Mouse (Mus musculus) liver, embryonic 13.5 days (tissue): Measurements from ENCODE around the gene Tead3. TPM values are rescaled to one million over a fixed set of nuclear protein-coding genes. Genes with fewer than 3 reads are reported as not detected.

Experiments used
- ATAC-seq: fragments of 200-750 bp; cut with Nextera tagmentation; 2 replicates; pipeline ENCODE4 v1.8.0; 2017; ENCODE audit warnings: low read depth, mild to moderate bottlenecking, moderate number of reproducible peaks, moderate library complexity
- DNase-seq: peaks from one replicate; pipeline ENCODE4 v3.0.0; 2022
- H3K27ac ChIP-seq: fragments of 300-500 bp; sonication (generic); 2 replicates; pipeline ENCODE4 v1.5.1; 2015; ENCODE audit warnings: moderate library complexity, mild to moderate bottlenecking, inconsistent platforms
- H3K27me3 ChIP-seq: fragments of 300-500 bp; sonication (generic); 2 replicates; pipeline ENCODE4 v1.6.1; 2015; ENCODE audit warnings: mild to moderate bottlenecking, inconsistent platforms
- H3K36me3 ChIP-seq: fragments of 300-500 bp; sonication (generic); 2 replicates; pipeline ENCODE4 v1.6.1; 2015; ENCODE audit warnings: mild to moderate bottlenecking, inconsistent platforms
- H3K4me1 ChIP-seq: fragments of 300-500 bp; sonication (generic); replicated peaks from 2 replicates; pipeline ENCODE4 v1.6.1; 2015; ENCODE audit warnings: inconsistent platforms
- H3K4me2 ChIP-seq: fragments of 300-500 bp; sonication (generic); 2 replicates; pipeline ENCODE4 v1.6.1; 2015; ENCODE audit warnings: inconsistent platforms, mild to moderate bottlenecking, moderate library complexity
- H3K4me3 ChIP-seq: fragments of 300-500 bp; sonication (generic); replicated peaks from 2 replicates; pipeline ENCODE4 v1.5.1; 2015; ENCODE audit warnings: mild to moderate bottlenecking, inconsistent platforms
- H3K9ac ChIP-seq: fragments of 300-500 bp; sonication (generic); 2 replicates; pipeline ENCODE4 v1.6.1; 2015; ENCODE audit warnings: mild to moderate bottlenecking, inconsistent platforms
- H3K9me3 ChIP-seq: fragments of 300-500 bp; sonication (generic); replicated peaks from 2 replicates; pipeline ENCODE4 v1.6.1; 2016; ENCODE audit warnings: inconsistent platforms
- WGBS: fragments of 180-500 bp; shearing (Covaris S2); methylation state at CpG from one replicate; pipeline ENCODE4 v1.1.7; 2015; ENCODE audit not compliant: insufficient replicate concordance; 5-methylcytosine and 5-hydroxymethylcytosine counted together
- polyA plus RNA-seq: library from polyadenylated mRNA; unstranded; fragments of >200 nt; fragmentation: Nextera tagmentation; extraction: Ambion mirVana; gene quantifications from 2 replicates; pipeline ENCODE4 v1.2.1, GENCODE M21; 2015

Gene Tead3
- polyA plus RNA-seq, 1 experiment from 2014 or later = 0.76 TPM

GRCm38 (mm10) chr17:28283199-28283598, 67.4 kb downstream of the Tead3 start:
- Histone ChIP-seq H3K9me3 (no peaks in the 10 kb centered on the region), H3K27ac (no peak overlapping the region), H3K4me1 (peaks cover 54% of the 10 kb centered on the region), H3K9ac (no peak overlapping the region), H3K4me3 (no peak overlapping the region), H3K4me2 (no peak overlapping the region), H3K27me3 (no peaks in the 10 kb centered on the region), H3K36me3 (0 out of 2 replicates have a peak, but pooled peaks cover 8% of the 10 kb centered on the region)
- ATAC-seq (no peak), DNase-seq (no peak)
- 82% methylated on average over 10 of the region's 10 CpGs for WGBS

GRCm38 (mm10) chr17:28281866-28282441, 68.7 kb downstream of the Tead3 start:
- H3K4me3 ChIP-seq = no peak overlapping the region
- peaks cover 62% of the 10 kb centered on the region for H3K4me1 ChIP-seq
- H3K27ac ChIP-seq = no peak overlapping the region
- H3K9me3 ChIP-seq = no peaks in the 10 kb centered on the region
- no peak overlapping the region for H3K4me2 ChIP-seq
- no peak for DNase-seq
- no peaks in the 10 kb centered on the region for H3K27me3 ChIP-seq
- ATAC-seq = no peak
- WGBS = 72% methylated on average over 7 of the region's 7 CpGs
- no peak overlapping the region for H3K9ac ChIP-seq
- H3K36me3 ChIP-seq = 0 out of 2 replicates have a peak, but pooled peaks cover 4% of the 10 kb centered on the region

Other genes starting within 250 kb of the Tead3 start
- gene Scube3, start 208.7 kb downstream of the Tead3 start, polyA plus RNA-seq = 0.29 and 0.38 TPM in 2 replicates
- gene Zfp523, start 173.7 kb downstream of the Tead3 start, polyA plus RNA-seq = 5.6 and 5.9 TPM in 2 replicates
- gene Def6, start 143.0 kb downstream of the Tead3 start, polyA plus RNA-seq = 14.6 and 14.8 TPM in 2 replicates
- 1.3 and 1.4 TPM in 2 replicates for gene Ppard, start 118.1 kb downstream of the Tead3 start, polyA plus RNA-seq
- gene Fance, start 37.3 kb downstream of the Tead3 start, polyA plus RNA-seq = 11.3 and 13.5 TPM in 2 replicates
- gene Rpl10a, start 22.3 kb downstream of the Tead3 start, polyA plus RNA-seq = 372 and 464 TPM in 2 replicates
- gene Tulp1, start 14.4 kb upstream of the Tead3 start, polyA plus RNA-seq = 0.52 and 1.3 TPM in 2 replicates
- gene Fkbp5, start 166.7 kb upstream of the Tead3 start, polyA plus RNA-seq = 10.8 and 12.0 TPM in 2 replicates
- not detected in 2 replicates for gene Armc12, start 180.0 kb upstream of the Tead3 start, polyA plus RNA-seq
- gene Clpsl2, start 198.6 kb upstream of the Tead3 start, polyA plus RNA-seq = not detected in 2 replicates
- gene Clps, start 209.9 kb upstream of the Tead3 start, polyA plus RNA-seq = 3.2 and 3.4 TPM in 2 replicates
- 0.17 TPM in 1 of 2 replicates, not detected in the other for gene Lhfpl5, start 224.8 kb upstream of the Tead3 start, polyA plus RNA-seq